Mouse (Mus musculus) CH12.LX (cell line): Measurements from ENCODE around the gene Chrnb1. TPM values are rescaled to one million over a fixed set of nuclear protein-coding genes. Genes with fewer than 3 reads are reported as not detected.

Experiments used
- DNase-seq: peaks from one replicate; pipeline ENCODE4 v3.0.0-alpha.2; 2013; ENCODE audit errors: extremely low read depth
- H3K27ac ChIP-seq: 2 replicates; pipeline ENCODE4 v1.5.1; 2012; ENCODE audit warnings: low read depth, mild to moderate bottlenecking, control low read depth, moderate library complexity; ENCODE audit not compliant: insufficient read depth
- H3K27me3 ChIP-seq: replicated peaks from 2 replicates; pipeline ENCODE3; 2012; ENCODE audit warnings: inconsistent platforms
- H3K36me3 ChIP-seq, 2 experiments: replicated peaks in 1 of 2; 2 replicates each; pipeline versions ENCODE3 to v1.6.1; 2012; ENCODE audit warnings: inconsistent platforms in 1 of 2, low read length in 1 of 2, mild to moderate bottlenecking in 1 of 2, mixed read lengths in 1 of 2, moderate library complexity in 1 of 2; ENCODE audit not compliant: control insufficient read depth in 1 of 2, insufficient read depth in 1 of 2
- H3K4me1 ChIP-seq, 2 experiments: 2 replicates each; pipeline ENCODE4 v1.6.1; 2012; ENCODE audit warnings: inconsistent platforms in 1 of 2, moderate library complexity in 1 of 2; ENCODE audit not compliant: insufficient read depth in 2 of 2, control insufficient read depth in 1 of 2
- H3K4me2 ChIP-seq: 2 replicates; pipeline ENCODE4 v1.6.1; 2012; ENCODE audit warnings: low read depth, mild to moderate bottlenecking, control low read depth; ENCODE audit not compliant: poor library complexity, insufficient read depth, severe bottlenecking
- H3K4me3 ChIP-seq, 3 experiments: fragments of 150-350 bp in 1 of 3; sonication (generic) in 1 of 3; replicated peaks in 1 of 3; 2 replicates each; pipeline versions ENCODE3 to v1.5.1; 2011 to 2012; ENCODE audit warnings: low read depth in 2 of 3, low read length in 2 of 3, mild to moderate bottlenecking in 2 of 3, moderate library complexity in 2 of 3, control low read depth in 1 of 3, improper control_type of control experiment in 1 of 3, inconsistent platforms in 1 of 3, mixed read lengths in 1 of 3; ENCODE audit not compliant: poor library complexity in 1 of 3
- H3K79me2 ChIP-seq: replicated peaks from 2 replicates; pipeline ENCODE4 v1.6.1; 2012; ENCODE audit warnings: mild to moderate bottlenecking, moderate library complexity; ENCODE audit not compliant: control insufficient read depth, poor library complexity, insufficient read depth, severe bottlenecking; ENCODE audit errors: extremely low read depth
- H3K9ac ChIP-seq: 2 replicates; pipeline ENCODE4 v1.6.1; 2012; ENCODE audit warnings: low read depth, mild to moderate bottlenecking, control low read depth, moderate library complexity; ENCODE audit not compliant: insufficient read depth
- H3K9me3 ChIP-seq: replicated peaks from 2 replicates; pipeline ENCODE3; 2012; ENCODE audit warnings: low read length, inconsistent platforms, mixed read lengths
- CHD1 ChIP-seq: IDR thresholded peaks from 2 replicates; pipeline ENCODE4 v1.6.1; 2012; ENCODE audit warnings: low read depth, low read length, improper control_type of control experiment, inconsistent platforms
- E2F4 ChIP-seq: IDR thresholded peaks from 2 replicates; pipeline ENCODE4 v1.6.1; 2011; ENCODE audit warnings: low read depth, low read length, improper control_type of control experiment; ENCODE audit not compliant: insufficient replicate concordance
- IRF4 ChIP-seq: IDR thresholded peaks from 2 replicates; pipeline ENCODE4 v1.6.1; 2014; ENCODE audit warnings: low read depth, mild to moderate bottlenecking, inconsistent platforms, low read length, improper control_type of control experiment
- KAT2A ChIP-seq: IDR thresholded peaks from 2 replicates; pipeline ENCODE4 v1.6.1; 2012; ENCODE audit warnings: low read length, improper control_type of control experiment, inconsistent platforms; ENCODE audit not compliant: insufficient replicate concordance
- MAZ ChIP-seq: IDR thresholded peaks from 2 replicates; pipeline ENCODE4 v1.6.1; 2012; ENCODE audit warnings: low read depth, mild to moderate bottlenecking, inconsistent platforms, low read length, improper control_type of control experiment, moderate library complexity
- MXI1 ChIP-seq: IDR thresholded peaks from 2 replicates; pipeline ENCODE4 v1.6.1; 2011; ENCODE audit warnings: mild to moderate bottlenecking, low read depth, low read length, improper control_type of control experiment
- NELFE ChIP-seq: IDR thresholded peaks from 2 replicates; pipeline ENCODE4 v1.6.1; 2011; ENCODE audit warnings: low read depth, low read length, improper control_type of control experiment
- NRF1 ChIP-seq: IDR thresholded peaks from 2 replicates; pipeline ENCODE4 v1.6.1; 2014; ENCODE audit warnings: low read depth, mild to moderate bottlenecking, inconsistent platforms, low read length, improper control_type of control experiment, moderate library complexity
- POLR2A ChIP-seq: IDR thresholded peaks from 2 replicates; pipeline ENCODE4 v1.6.1; 2011; ENCODE audit warnings: low read depth, mild to moderate bottlenecking, improper control_type of control experiment, low read length
- POLR2AphosphoS2 ChIP-seq: IDR thresholded peaks from 2 replicates; pipeline ENCODE4 v1.6.1; 2011; ENCODE audit warnings: low read depth, low read length, improper control_type of control experiment
- RCOR1 ChIP-seq: conservative IDR thresholded peaks from 2 replicates; pipeline ENCODE4 v1.6.1; 2012; ENCODE audit warnings: low read depth, mild to moderate bottlenecking, inconsistent platforms, low read length, improper control_type of control experiment
- SMC3 ChIP-seq: IDR thresholded peaks from 2 replicates; pipeline ENCODE4 v1.6.1; 2011; ENCODE audit warnings: low read depth, low read length, improper control_type of control experiment
- USF2 ChIP-seq: conservative IDR thresholded peaks from 2 replicates; pipeline ENCODE4 v1.6.1; 2011; ENCODE audit warnings: low read depth, low read length, improper control_type of control experiment
- ZKSCAN1 ChIP-seq: IDR thresholded peaks from 2 replicates; pipeline ENCODE4 v1.6.1; 2012; ENCODE audit warnings: low read depth, inconsistent platforms, low read length, improper control_type of control experiment, borderline replicate concordance
- ZMIZ1 ChIP-seq: IDR thresholded peaks from 2 replicates; pipeline ENCODE4 v1.6.1; 2012; ENCODE audit warnings: low read depth, mild to moderate bottlenecking, inconsistent platforms, low read length, improper control_type of control experiment
- ZNF384 ChIP-seq: IDR thresholded peaks from 2 replicates; pipeline ENCODE4 v1.6.1; 2012; ENCODE audit warnings: low read depth, low read length, improper control_type of control experiment, inconsistent platforms
- dilution Hi-C: fragments of 300-500 bp; cut with MboI; formaldehyde crosslinking; loops from 2 replicates; pipeline ENCODE4 v1.14.3; 2020; ENCODE audit warnings: low sequenced_read_pairs; ENCODE audit not compliant: extremely low pct_unique_long_range_greater_than_20kb, extremely low pct_ligation_motif_present
- in situ Hi-C: fragments of 300-500 bp; cut with MboI; formaldehyde crosslinking; loops from 3 replicates; pipeline ENCODE4 v1.14.3; 2019; ENCODE audit warnings: low sequenced_read_pairs, low pct_ligation_motif_present, low pct_unique_long_range_greater_than_20kb, mixed read lengths
- polyA plus RNA-seq: library from polyadenylated mRNA; unstranded; fragments of >175 nt; gene quantifications from 2 replicates; pipeline ENCODE4 v1.2.1, GENCODE M21; 2012; ENCODE audit warnings: low read depth; ENCODE audit not compliant: insufficient read length
- total RNA-seq, 2 experiments: library from RNA; depleted of rRNA; stranded (reverse); fragments of 300-350 nt in 1 of 2; fragments of >200 nt in 1 of 2; gene quantifications; 2 replicates each; pipeline ENCODE4 v1.2.3; 2012 to 2014

Gene Chrnb1
- total and polyA plus RNA-seq, 3 experiments = 1.9 to 5.9 (median 2.2) TPM

- TF ChIP-seq ZNF384 (no peak), NELFE (peak; percentile 93), USF2 (no peak), KAT2A (peak; percentile 68; the same call in 1 of the 2 replicates), SMC3 (no peak; the same call in 1 of the 2 replicates), RCOR1 (no peak), ZMIZ1 (peak; percentile 82), NRF1 (no peak), CHD1 (no peak), MXI1 (peak; percentile 44; the same call in 1 of the 2 replicates), E2F4 (peak; percentile 83; the same call in 1 of the 2 replicates), IRF4 (no peak; the same call in 1 of the 2 replicates), POLR2AphosphoS2 (peak; percentile 77; the same call in 1 of the 2 replicates)
These were observed 42.4 kb upstream of the Chrnb1 start, which contains the start of gene Tmem256 (continued) for GRCm38 (mm10) chr11:69837952-69838713.

- in situ Hi-C loops = no loop called here
- Histone ChIP-seq H3K4me2 (peak within 1 kb of the TSS; percentile 98), H3K4me1 (peaks cover 10 to 19% of the 10 kb centered on the region in 2 experiments), H3K36me3 (peaks cover 3 to 9% of the 10 kb centered on the region in 2 experiments), H3K79me2 (no peaks in the 10 kb centered on the region), H3K9ac (peak within 1 kb of the TSS; percentile 80), H3K27ac (no peak within 1 kb of the TSS), H3K27me3 (peaks cover 32% of the 10 kb centered on the region), H3K9me3 (no peaks in the 10 kb centered on the region), H3K4me3 (peak within 1 kb of the TSS; percentile 62 to 100 (median 67))
- DNase-seq = peak; percentile 14
- TF ChIP-seq POLR2A = peak; percentile 28; the same call in 1 of the 2 replicates
- TF ChIP-seq MAZ = 0 out of 2 replicates have a peak, but pooled peaks have one; percentile 19
- no peak for TF ChIP-seq ZKSCAN1
- peak; percentile 51 for TF ChIP-seq NRF1
- TF ChIP-seq ZMIZ1 = no peak
- dilution Hi-C loops = no loop called here
These were observed 41.8 kb upstream of the Chrnb1 start, which contains the start of gene Nlgn2 for GRCm38 (mm10) chr11:69837604-69837951. TSS of gene Nlgn2 (minus strand) at chr11:69837784.
